Mouse (Mus musculus): ENCODE data around the gene Zfp609.
A peak's percentile ranks its signal among the peaks of the same experiment; 100 is the strongest.

The Zfp609 gene

GRCm38 (mm10) chr9:65757826-65758225 is 69.5 kb downstream of the Zfp609 start:
- no peak for DNase-seq

- DNase-seq = no peak
Measured at GRCm38 (mm10) chr9:65755673-65756375, 71.5 kb downstream of the Zfp609 start.

GRCm38 (mm10) chr9:65755164-65755563 is 72.2 kb downstream of the Zfp609 start:
- DNase-seq = no peak

GRCm38 (mm10) chr9:65752632-65753031 is 74.7 kb downstream of the Zfp609 start:
- peak; percentile 25 to 38 for DNase-seq

- no peak for DNase-seq
Measured at GRCm38 (mm10) chr9:65751906-65752305, 75.5 kb downstream of the Zfp609 start.

- no peak for DNase-seq
Measured at GRCm38 (mm10) chr9:65748102-65748501, 79.3 kb downstream of the Zfp609 start.

- no peak for DNase-seq
Measured at GRCm38 (mm10) chr9:65746479-65746878, 80.9 kb downstream of the Zfp609 start.

GRCm38 (mm10) chr9:65745456-65745855 is 81.9 kb downstream of the Zfp609 start:
- DNase-seq = no peak

GRCm38 (mm10) chr9:65744171-65745082 is 82.9 kb downstream of the Zfp609 start:
- no peak for DNase-seq

- DNase-seq = no peak
Measured at GRCm38 (mm10) chr9:65743809-65744170, 83.6 kb downstream of the Zfp609 start.

GRCm38 (mm10) chr9:65743322-65743721 is 84.0 kb downstream of the Zfp609 start:
- DNase-seq = no peak

- no peak for DNase-seq
Measured at GRCm38 (mm10) chr9:65742777-65743176, 84.6 kb downstream of the Zfp609 start.

- no peak for DNase-seq
Measured at GRCm38 (mm10) chr9:65741066-65741852, 86.1 kb downstream of the Zfp609 start.

- no peak for DNase-seq
Measured at GRCm38 (mm10) chr9:65734931-65735330, 92.4 kb downstream of the Zfp609 start.

GRCm38 (mm10) chr9:65728588-65728987 is 98.8 kb downstream of the Zfp609 start:
- no peak for DNase-seq

- no peak for DNase-seq
Measured at GRCm38 (mm10) chr9:65727491-65727890, 99.9 kb downstream of the Zfp609 start.

- no peak for DNase-seq
Measured at GRCm38 (mm10) chr9:65726431-65726830, 100.9 kb downstream of the Zfp609 start.

- DNase-seq = no peak
Measured at GRCm38 (mm10) chr9:65725291-65725622, 102.1 kb downstream of the Zfp609 start.

- DNase-seq = no peak
Measured at GRCm38 (mm10) chr9:65724471-65725290, 102.7 kb downstream of the Zfp609 start.

- DNase-seq = no peak
Measured at GRCm38 (mm10) chr9:65721161-65721566, 106.2 kb downstream of the Zfp609 start.

- DNase-seq = no peak
Measured at GRCm38 (mm10) chr9:65718195-65718594, 109.2 kb downstream of the Zfp609 start.

GRCm38 (mm10) chr9:65703926-65704595 is 123.3 kb downstream of the Zfp609 start:
- DNase-seq = no peak
